Mouse (Mus musculus): Measurements from ENCODE around the gene Alox5. TPM values are rescaled to one million over a fixed set of nuclear protein-coding genes. Genes with fewer than 3 reads are reported as not detected.

Alox5 gene
- polyA plus RNA-seq, 1 experiment from 2014 or later = 0.41 TPM

DNA sequence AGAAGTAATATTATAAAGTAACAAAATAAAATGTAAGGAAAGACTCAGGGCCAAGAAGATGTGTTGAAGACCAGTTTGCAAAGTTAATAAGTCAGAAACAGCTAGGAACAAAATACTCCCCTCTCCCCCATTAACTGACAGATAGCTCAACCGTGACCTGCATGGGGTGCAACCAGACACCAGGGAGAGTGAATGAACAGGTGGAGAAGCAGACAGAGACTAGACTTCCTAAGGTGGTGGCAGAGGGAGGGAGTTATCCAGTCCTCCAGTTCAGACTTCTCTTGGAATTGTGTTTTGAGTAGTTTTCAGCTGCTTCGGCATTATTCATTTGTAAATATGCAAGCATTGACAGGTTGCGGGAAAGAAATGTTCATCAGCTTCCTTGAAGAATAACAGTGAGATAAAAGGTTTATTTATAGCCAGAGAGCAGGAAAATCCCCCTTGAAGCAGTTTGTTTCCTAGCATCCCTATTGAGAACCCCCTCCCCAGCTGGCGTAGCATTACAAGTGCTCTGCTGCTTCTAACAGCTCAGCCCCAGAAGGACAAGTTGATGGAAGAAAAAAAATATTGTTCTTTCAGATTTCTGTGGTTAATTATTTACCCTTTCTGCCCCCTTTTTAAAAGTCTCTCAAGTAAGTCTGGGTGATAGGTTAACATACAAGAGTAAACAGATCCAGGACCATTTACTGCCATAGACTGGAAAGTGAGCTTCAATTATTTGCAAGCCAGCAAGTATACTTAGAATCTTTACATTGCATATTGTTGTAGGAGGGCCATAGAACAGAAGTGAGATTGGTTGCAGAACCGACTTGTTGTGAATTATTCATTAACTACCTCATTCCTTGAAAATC is 75.6 kb downstream of the Alox5 start:
- peak overlapping the region; percentile 27 for H3K4me2 ChIP-seq (replicated peaks; ENCODE audit: low read depth, low read length)

DNA sequence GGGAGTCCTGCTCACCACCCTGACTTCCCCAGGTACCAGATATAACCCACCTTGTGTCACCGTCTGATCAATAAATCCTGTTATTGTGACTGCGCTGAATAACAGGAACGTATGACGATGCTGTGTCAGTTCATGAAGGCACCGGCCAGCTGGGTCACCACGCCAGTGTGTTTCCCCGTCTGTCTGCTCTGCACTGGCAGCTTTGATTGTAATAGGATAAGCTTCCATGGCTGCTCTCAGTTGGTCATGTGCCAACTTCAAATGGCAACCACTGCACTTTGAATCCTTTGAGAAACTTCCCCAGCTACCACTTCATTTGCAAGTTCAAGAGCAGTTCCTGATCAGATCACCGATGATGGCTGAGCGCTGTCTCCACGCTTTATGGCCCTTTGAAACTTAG is 77.4 kb downstream of the Alox5 start:
- Histone ChIP-seq H3K4me1 (ENCODE audit: control insufficient read depth, insufficient read depth, low read length) (peaks cover 34% of the 10 kb centered on the region), H3K27ac (ENCODE audit: low read depth, low read length) (no peak overlapping the region; the same call in 1 of the 2 replicates), H3K4me2 (replicated peaks; ENCODE audit: low read depth, low read length) (no peak overlapping the region), H3K9me3 (ENCODE audit: control insufficient read depth, low read length) (no peaks in the 10 kb centered on the region), H3K4me3 (ENCODE audit: low read length) (no peak overlapping the region), H3K36me3 (ENCODE audit: control insufficient read depth, insufficient read depth, low read length) (no peaks in the 10 kb centered on the region), H3K27me3 (ENCODE audit: control insufficient read depth, insufficient read depth, low read length) (no peaks in the 10 kb centered on the region), H3K9ac (ENCODE audit: low read depth, low read length) (no peak overlapping the region)
- 61% methylated on average over 10 of the region's 10 CpGs for WGBS
- ATAC-seq (ENCODE audit: low FRiP score, low TSS enrichment) = no peak

More for the DNA sequence above, 75.6 kb downstream of the Alox5 start:
- H3K27ac ChIP-seq (ENCODE audit: low read depth, low read length) = peak overlapping the region; percentile 74
- H3K36me3 ChIP-seq (ENCODE audit: control insufficient read depth, insufficient read depth, low read length) = no peaks in the 10 kb centered on the region
- no peaks in the 10 kb centered on the region for H3K27me3 ChIP-seq (ENCODE audit: control insufficient read depth, insufficient read depth, low read length)
- no peaks in the 10 kb centered on the region for H3K9me3 ChIP-seq (ENCODE audit: control insufficient read depth, low read length)
- H3K4me3 ChIP-seq (ENCODE audit: low read length) = no peak overlapping the region; the same call in 1 of the 2 replicates
- H3K9ac ChIP-seq (ENCODE audit: low read depth, low read length) = no peak overlapping the region
- peaks cover 34% of the 10 kb centered on the region for H3K4me1 ChIP-seq (ENCODE audit: control insufficient read depth, insufficient read depth, low read length)
- WGBS = 15% methylated on average over 5 of the region's 5 CpGs
- ATAC-seq (ENCODE audit: low FRiP score, low TSS enrichment) = peak; percentile 86

- Histone ChIP-seq H3K27me3 (ENCODE audit: control insufficient read depth, insufficient read depth, low read length) (no peaks in the 10 kb centered on the region), H3K4me2 (replicated peaks; ENCODE audit: low read depth, low read length) (no peak overlapping the region), H3K9ac (ENCODE audit: low read depth, low read length) (no peak overlapping the region), H3K36me3 (ENCODE audit: control insufficient read depth, insufficient read depth, low read length) (no peaks in the 10 kb centered on the region), H3K4me3 (ENCODE audit: low read length) (no peak overlapping the region), H3K4me1 (ENCODE audit: control insufficient read depth, insufficient read depth, low read length) (peaks cover 34% of the 10 kb centered on the region), H3K27ac (ENCODE audit: low read depth, low read length) (no peak overlapping the region), H3K9me3 (ENCODE audit: control insufficient read depth, low read length) (no peaks in the 10 kb centered on the region)
- WGBS = 48% methylated on average over 2 of the region's 2 CpGs
- no peak for ATAC-seq (ENCODE audit: low FRiP score, low TSS enrichment)
These were observed 79.4 kb downstream of the Alox5 start for GRCm38 (mm10) chr6:116381605-116382004.

DNA sequence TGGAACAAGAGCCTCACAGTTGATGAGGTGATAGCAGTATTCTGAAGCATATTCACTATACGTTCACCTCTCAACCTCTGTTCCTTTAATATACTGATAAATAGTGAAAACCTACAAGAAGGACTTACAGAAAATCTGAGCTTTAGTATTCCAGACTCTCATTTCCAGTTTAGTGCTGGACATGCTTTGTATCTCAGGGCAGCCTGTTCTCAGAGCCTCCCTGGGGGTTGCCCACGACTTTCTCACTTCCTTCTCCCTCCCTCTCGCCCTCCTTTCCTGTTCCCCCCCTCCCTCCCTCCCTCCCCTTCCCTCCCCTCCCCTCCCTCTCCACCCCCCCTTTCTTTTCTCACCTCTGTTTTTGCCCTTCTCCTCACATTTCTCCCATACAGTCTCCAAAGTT is 80.8 kb downstream of the Alox5 start:
- no peak for ATAC-seq (ENCODE audit: low FRiP score, low TSS enrichment)
- WGBS = 48% methylated on average over 3 of the region's 3 CpGs

DNA sequence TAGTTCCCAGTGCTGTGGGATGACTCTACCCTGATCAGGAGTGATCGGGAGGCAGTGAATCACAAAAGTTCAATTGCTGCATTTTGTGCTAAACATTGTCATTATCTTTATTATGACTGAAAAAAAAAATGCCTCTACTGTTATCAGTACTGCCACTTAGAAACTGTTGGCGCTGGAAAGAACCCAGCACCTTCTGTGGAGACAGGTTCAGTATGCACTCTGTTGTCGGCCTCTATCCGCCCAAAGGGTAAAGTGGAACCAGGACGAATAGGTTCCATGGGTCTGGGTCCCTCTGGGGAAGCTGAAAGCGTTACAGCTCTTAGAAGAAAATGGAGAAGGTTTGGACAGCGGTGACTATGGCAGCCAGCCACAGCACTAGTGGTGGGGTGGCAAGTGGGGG is 82.1 kb downstream of the Alox5 start:
- H3K36me3 ChIP-seq (ENCODE audit: control insufficient read depth, insufficient read depth, low read length) = no peaks in the 10 kb centered on the region
- H3K4me2 ChIP-seq (replicated peaks; ENCODE audit: low read depth, low read length) = no peak overlapping the region
- H3K4me1 ChIP-seq (ENCODE audit: control insufficient read depth, insufficient read depth, low read length) = peaks cover 14% of the 10 kb centered on the region
- H3K4me3 ChIP-seq (ENCODE audit: low read length) = no peak overlapping the region
- 92% methylated on average over 7 of the region's 7 CpGs for WGBS
- ATAC-seq (ENCODE audit: low FRiP score, low TSS enrichment) = no peak
- no peaks in the 10 kb centered on the region for H3K9me3 ChIP-seq (ENCODE audit: control insufficient read depth, low read length)
- no peaks in the 10 kb centered on the region for H3K27me3 ChIP-seq (ENCODE audit: control insufficient read depth, insufficient read depth, low read length)
- no peak overlapping the region for H3K27ac ChIP-seq (ENCODE audit: low read depth, low read length)
- no peak overlapping the region for H3K9ac ChIP-seq (ENCODE audit: low read depth, low read length)

More for the DNA sequence above, 80.8 kb downstream of the Alox5 start:
- Histone ChIP-seq H3K27ac (ENCODE audit: low read depth, low read length) (no peak overlapping the region), H3K27me3 (ENCODE audit: control insufficient read depth, insufficient read depth, low read length) (no peaks in the 10 kb centered on the region), H3K4me1 (ENCODE audit: control insufficient read depth, insufficient read depth, low read length) (peaks cover 22% of the 10 kb centered on the region), H3K4me2 (replicated peaks; ENCODE audit: low read depth, low read length) (no peak overlapping the region), H3K9me3 (ENCODE audit: control insufficient read depth, low read length) (no peaks in the 10 kb centered on the region), H3K4me3 (ENCODE audit: low read length) (no peak overlapping the region), H3K9ac (ENCODE audit: low read depth, low read length) (no peak overlapping the region), H3K36me3 (ENCODE audit: control insufficient read depth, insufficient read depth, low read length) (no peaks in the 10 kb centered on the region)

DNA sequence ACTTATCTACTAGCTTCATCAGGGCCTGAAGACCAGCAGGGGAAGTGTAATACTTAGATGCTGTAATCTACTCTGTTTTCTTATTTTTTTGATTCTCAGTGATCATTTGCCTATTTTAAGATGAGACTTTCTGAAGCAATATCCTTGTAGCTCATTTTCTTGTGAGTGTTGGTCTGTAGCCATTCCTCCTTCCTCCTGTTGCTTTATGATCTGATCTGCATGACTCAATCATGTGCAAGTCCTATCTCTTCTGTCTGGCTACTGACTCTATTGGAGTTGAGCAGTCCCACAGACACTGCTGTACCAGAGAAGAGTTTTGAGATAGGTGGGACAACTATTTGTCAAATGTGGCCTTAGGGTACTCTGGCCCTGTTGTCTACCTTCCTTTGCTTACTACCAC is 86.4 kb downstream of the Alox5 start:
- Histone ChIP-seq H3K27ac (ENCODE audit: low read depth, low read length) (no peak overlapping the region), H3K9me3 (ENCODE audit: control insufficient read depth, low read length) (no peaks in the 10 kb centered on the region), H3K4me2 (replicated peaks; ENCODE audit: low read depth, low read length) (no peak overlapping the region), H3K36me3 (ENCODE audit: control insufficient read depth, insufficient read depth, low read length) (no peaks in the 10 kb centered on the region), H3K4me1 (ENCODE audit: control insufficient read depth, insufficient read depth, low read length) (no peaks in the 10 kb centered on the region), H3K27me3 (ENCODE audit: control insufficient read depth, insufficient read depth, low read length) (no peaks in the 10 kb centered on the region), H3K4me3 (ENCODE audit: low read length) (no peak overlapping the region), H3K9ac (ENCODE audit: low read depth, low read length) (no peak overlapping the region)
- no peak for ATAC-seq (ENCODE audit: low FRiP score, low TSS enrichment)

DNA sequence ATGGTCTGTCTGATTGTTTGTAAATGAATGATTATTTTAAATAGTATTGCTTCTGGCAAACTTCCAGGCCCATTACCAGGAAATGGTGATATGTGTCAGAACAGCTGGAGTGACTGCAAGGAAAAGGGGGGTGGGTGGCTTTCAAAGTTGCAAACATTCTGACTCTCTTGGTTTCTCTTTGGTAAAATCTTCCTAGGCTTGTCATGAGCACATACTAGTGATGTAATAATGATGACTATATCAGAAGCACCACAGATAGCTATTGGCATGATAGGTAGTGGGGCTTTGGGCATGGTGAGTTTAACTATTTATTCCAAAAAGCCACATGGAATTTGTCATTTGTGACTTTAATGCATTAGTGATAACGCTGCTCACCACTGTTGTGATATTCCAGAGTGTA is 86.8 kb downstream of the Alox5 start:
- Histone ChIP-seq H3K27me3 (ENCODE audit: control insufficient read depth, insufficient read depth, low read length) (no peaks in the 10 kb centered on the region), H3K9me3 (ENCODE audit: control insufficient read depth, low read length) (no peaks in the 10 kb centered on the region), H3K9ac (ENCODE audit: low read depth, low read length) (no peak overlapping the region), H3K4me1 (ENCODE audit: control insufficient read depth, insufficient read depth, low read length) (no peaks in the 10 kb centered on the region), H3K4me2 (replicated peaks; ENCODE audit: low read depth, low read length) (no peak overlapping the region), H3K27ac (ENCODE audit: low read depth, low read length) (no peak overlapping the region), H3K4me3 (ENCODE audit: low read length) (no peak overlapping the region), H3K36me3 (ENCODE audit: control insufficient read depth, insufficient read depth, low read length) (no peaks in the 10 kb centered on the region)
- no peak for ATAC-seq (ENCODE audit: low FRiP score, low TSS enrichment)
- 83% methylated on average over 1 of the region's 1 CpGs for WGBS

DNA sequence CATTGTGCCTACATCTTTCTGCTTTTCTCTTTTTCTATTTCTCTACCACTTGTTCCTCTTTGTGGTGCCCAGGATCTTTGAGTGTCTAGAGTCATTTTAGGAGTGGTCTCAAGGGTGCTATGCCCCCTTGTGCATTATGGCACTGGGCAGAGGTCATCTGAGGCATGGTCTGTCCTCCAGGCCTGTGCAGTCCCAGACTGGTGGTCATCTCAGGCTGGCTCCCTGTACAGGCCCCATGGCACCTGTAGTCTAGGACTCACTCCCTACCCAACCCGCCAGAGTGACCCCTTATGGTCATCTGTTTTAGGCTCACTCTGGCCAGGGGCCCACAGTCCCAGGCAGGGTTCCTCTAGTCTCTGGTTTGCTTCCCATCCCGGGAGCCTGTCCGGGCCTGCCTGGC is 89.5 kb downstream of the Alox5 start:
- H3K27ac ChIP-seq (ENCODE audit: low read depth, low read length) = no peak overlapping the region
- no peaks in the 10 kb centered on the region for H3K9me3 ChIP-seq (ENCODE audit: control insufficient read depth, low read length)
- 90% methylated on average over 3 of the region's 3 CpGs for WGBS
- H3K9ac ChIP-seq (ENCODE audit: low read depth, low read length) = no peak overlapping the region
- no peaks in the 10 kb centered on the region for H3K36me3 ChIP-seq (ENCODE audit: control insufficient read depth, insufficient read depth, low read length)
- no peaks in the 10 kb centered on the region for H3K27me3 ChIP-seq (ENCODE audit: control insufficient read depth, insufficient read depth, low read length)
- no peak overlapping the region for H3K4me3 ChIP-seq (ENCODE audit: low read length)
- ATAC-seq (ENCODE audit: low FRiP score, low TSS enrichment) = no peak
- no peaks in the 10 kb centered on the region for H3K4me1 ChIP-seq (ENCODE audit: control insufficient read depth, insufficient read depth, low read length)
- H3K4me2 ChIP-seq (replicated peaks; ENCODE audit: low read depth, low read length) = no peak overlapping the region

GRCm38 (mm10) chr6:116370216-116370976 is 90.6 kb downstream of the Alox5 start:
- H3K4me3 ChIP-seq (ENCODE audit: low read length) = no peak overlapping the region
- peak; percentile 28; the same call in 1 of the 2 replicates for ATAC-seq (ENCODE audit: low FRiP score, low TSS enrichment)
- WGBS = 78% methylated on average over 6 of the region's 6 CpGs
- no peaks in the 10 kb centered on the region for H3K36me3 ChIP-seq (ENCODE audit: control insufficient read depth, insufficient read depth, low read length)
- H3K27ac ChIP-seq (ENCODE audit: low read depth, low read length) = no peak overlapping the region
- H3K27me3 ChIP-seq (ENCODE audit: control insufficient read depth, insufficient read depth, low read length) = no peaks in the 10 kb centered on the region
- no peaks in the 10 kb centered on the region for H3K4me1 ChIP-seq (ENCODE audit: control insufficient read depth, insufficient read depth, low read length)
- H3K9me3 ChIP-seq (ENCODE audit: control insufficient read depth, low read length) = no peaks in the 10 kb centered on the region
- H3K4me2 ChIP-seq (replicated peaks; ENCODE audit: low read depth, low read length) = no peak overlapping the region
- no peak overlapping the region for H3K9ac ChIP-seq (ENCODE audit: low read depth, low read length)
